Mouse (Mus musculus) ES-E14 (cell line): ENCODE measurements around the gene Parp14.

ENCODE experiments used
- CHD2 ChIP-seq: IDR thresholded peaks from 2 replicates; pipeline ENCODE4 v1.6.1; 2014; ENCODE audit warnings: mild to moderate bottlenecking, low read depth, low read length, inconsistent platforms
- ZNF384 ChIP-seq: IDR thresholded peaks from 2 replicates; pipeline ENCODE4 v1.6.1; 2012; ENCODE audit warnings: low read depth, low read length, inconsistent platforms

DNA sequence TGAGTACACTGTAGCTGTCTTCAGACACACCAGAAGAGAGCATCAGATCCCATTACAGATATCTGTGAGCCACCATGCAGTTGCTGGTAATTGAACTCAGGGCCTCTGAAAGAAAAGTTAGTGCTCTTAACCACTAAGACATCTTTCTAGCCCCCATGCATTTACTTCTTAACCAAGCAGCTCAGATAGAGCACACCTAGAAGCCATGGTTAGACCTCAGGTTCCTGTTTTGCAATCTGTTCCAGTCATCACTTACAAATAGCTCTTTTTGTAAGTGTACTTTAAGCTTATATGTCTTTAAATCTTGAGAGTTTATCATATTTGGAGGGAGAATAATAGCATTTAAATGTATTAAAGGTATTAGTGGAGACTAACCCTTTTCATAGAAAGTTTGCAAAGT is 24.2 kb downstream of the Parp14 start:
- TF ChIP-seq ZNF384 (no peak), CHD2 (no peak)
